Mouse (Mus musculus) kidney, postnatal 0 days (tissue): ENCODE results near the gene Dcbld1. TPM values are rescaled to one million over a fixed set of nuclear protein-coding genes. Genes with fewer than 3 reads are reported as not detected.
A peak's percentile ranks its signal among the peaks of the same experiment; 100 is the strongest.

ENCODE experiments used
- ATAC-seq: fragments of 200-750 bp; cut with Nextera tagmentation; replicated peaks from 2 replicates; pipeline ENCODE4 v1.8.0; 2017; ENCODE audit warnings: low read depth, moderate number of reproducible peaks, moderate TSS enrichment, moderate library complexity; ENCODE audit not compliant: low FRiP score
- DNase-seq: peaks from one replicate; pipeline ENCODE4 v3.0.0-alpha.2; 2016; ENCODE audit warnings: low spot score
- H3K27ac ChIP-seq: fragments of 300-500 bp; sonication (generic); 2 replicates; pipeline ENCODE4 v1.5.1; 2014; ENCODE audit warnings: mild to moderate bottlenecking
- H3K27me3 ChIP-seq: fragments of 300-500 bp; sonication (generic); 2 replicates; pipeline ENCODE4 v1.6.1; 2014; ENCODE audit warnings: low read length, mixed read lengths; ENCODE audit not compliant: insufficient read depth
- H3K36me3 ChIP-seq: fragments of 300-500 bp; sonication (generic); 2 replicates; pipeline ENCODE4 v1.6.1; 2014; ENCODE audit warnings: low read length, mixed read lengths; ENCODE audit not compliant: insufficient read depth
- H3K4me1 ChIP-seq: fragments of 300-500 bp; sonication (generic); replicated peaks from 2 replicates; pipeline ENCODE4 v1.6.1; 2014; ENCODE audit warnings: antibody characterized with exemption, low read length, mixed read lengths; ENCODE audit not compliant: insufficient read depth
- H3K4me2 ChIP-seq: fragments of 300-500 bp; sonication (generic); 2 replicates; pipeline ENCODE4 v1.6.1; 2014; ENCODE audit warnings: mild to moderate bottlenecking, low read length, moderate library complexity, mixed read lengths
- H3K4me3 ChIP-seq: fragments of 300-500 bp; sonication (generic); replicated peaks from 2 replicates; pipeline ENCODE4 v1.5.1; 2014; ENCODE audit warnings: low read depth, low read length
- H3K9ac ChIP-seq: fragments of 300-500 bp; sonication (generic); 2 replicates; pipeline ENCODE4 v1.6.1; 2014; ENCODE audit warnings: low read depth, low read length
- H3K9me3 ChIP-seq: fragments of 300-500 bp; sonication (generic); replicated peaks from 2 replicates; pipeline ENCODE4 v1.6.1; 2016; ENCODE audit warnings: low read length, inconsistent platforms, mixed read lengths
- CTCF ChIP-seq: IDR thresholded peaks from 2 replicates; pipeline ENCODE4 v1.5.1; 2016; ENCODE audit warnings: antibody characterized with exemption, low read depth, mild to moderate bottlenecking, moderate library complexity
- whole genome bisulfite sequencing: fragments of 180-500 bp; shearing (Covaris S2); extraction: QIAGEN DNeasy Blood & Tissue Kit; methylation state at CpG from one replicate; pipeline ENCODE4 v1.1.7; 2014; 5-methylcytosine and 5-hydroxymethylcytosine counted together
- polyA plus RNA-seq: library from polyadenylated mRNA; unstranded; fragments of >200 nt; fragmentation: Nextera tagmentation; extraction: Ambion mirVana; gene quantifications from 2 replicates; pipeline ENCODE4 v1.2.1, GENCODE M21; 2015

The Dcbld1 gene
- polyA plus RNA-seq = 23.2 and 23.4 TPM in 2 replicates

DNA sequence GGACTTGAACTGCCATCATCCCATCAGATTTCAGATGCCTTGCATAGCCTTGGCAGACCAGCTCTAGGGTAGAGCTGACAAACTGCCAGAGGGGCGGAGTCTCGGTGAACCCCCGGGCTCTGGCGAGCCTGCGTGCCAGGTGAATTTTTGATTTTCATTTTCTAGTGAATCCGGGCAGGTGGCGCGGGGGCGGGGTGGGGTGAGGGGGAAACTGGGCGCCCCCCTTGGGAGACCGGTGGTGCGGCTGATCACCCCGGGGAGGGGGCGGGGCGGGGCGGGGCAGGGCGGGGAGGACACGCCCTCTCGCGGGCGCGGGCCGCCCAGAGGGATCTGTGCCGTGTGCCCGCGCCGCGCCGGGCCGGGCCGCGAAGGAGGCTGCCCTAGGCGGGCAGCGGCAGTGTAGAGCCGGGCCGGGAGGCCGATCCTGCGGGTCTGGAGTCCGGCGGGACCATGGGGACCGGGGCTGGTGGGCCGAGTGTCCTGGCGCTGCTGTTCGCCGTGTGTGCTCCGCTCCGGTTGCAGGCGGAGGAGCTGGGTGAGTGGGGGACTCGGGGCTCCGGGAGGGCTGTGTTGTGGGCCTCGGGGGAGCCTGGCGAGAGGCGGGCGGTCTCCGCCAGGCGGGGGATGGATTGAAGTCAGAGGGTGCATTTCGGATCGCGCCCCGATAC, at the start of gene Dcbld1:
Gene Dcbld1 (plus strand): TSS at position 319 of the 668 bp plus-strand sequence.
- under 1% methylated on average over 52 of the region's 60 CpGs for WGBS
- peak; percentile 93 for ATAC-seq
- H3K9me3 ChIP-seq = no peaks in the 10 kb centered on the region

DNA sequence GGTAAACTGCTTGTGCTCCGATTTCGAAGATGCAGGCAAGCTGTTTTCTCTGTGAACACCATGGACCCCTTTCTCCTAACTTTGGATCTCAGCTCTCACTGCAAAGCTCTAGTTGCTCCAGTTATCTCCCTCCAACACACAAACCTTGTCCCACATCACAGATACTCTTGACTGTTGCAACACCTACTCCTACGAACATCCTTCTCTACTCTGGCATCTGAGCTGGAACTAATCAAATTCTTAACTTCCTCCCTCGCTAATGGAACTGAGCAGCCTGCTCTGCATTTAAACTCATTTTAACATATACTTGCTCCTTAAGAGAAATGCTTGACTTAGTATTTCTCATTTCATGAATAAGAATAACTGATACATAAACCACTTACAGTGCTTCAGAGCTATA, 47.5 kb upstream of the Dcbld1 start:
- Histone ChIP-seq H3K9ac (no peak overlapping the region), H3K4me1 (no peaks in the 10 kb centered on the region), H3K4me3 (no peak overlapping the region), H3K4me2 (no peak overlapping the region), H3K27ac (no peak overlapping the region), H3K9me3 (no peaks in the 10 kb centered on the region), H3K36me3 (no peaks in the 10 kb centered on the region), H3K27me3 (no peaks in the 10 kb centered on the region)
- WGBS = 78% methylated on average over 4 of the region's 4 CpGs
- TF ChIP-seq CTCF = no peak
- ATAC-seq (no peak), DNase-seq (no peak)

More for the DNA sequence above, at the start of gene Dcbld1:
- Histone ChIP-seq H3K4me3 (peak within 1 kb of the TSS; percentile 85), H3K9ac (peak within 1 kb of the TSS; percentile 93), H3K36me3 (no peaks in the 10 kb centered on the region), H3K4me1 (peaks cover 18% of the 10 kb centered on the region; the same call in 1 of the 2 replicates), H3K4me2 (peak within 1 kb of the TSS; percentile 86), H3K27me3 (no peaks in the 10 kb centered on the region), H3K27ac (peak within 1 kb of the TSS; percentile 91)
- TF ChIP-seq CTCF = no peak
- DNase-seq = peak; percentile 64

DNA sequence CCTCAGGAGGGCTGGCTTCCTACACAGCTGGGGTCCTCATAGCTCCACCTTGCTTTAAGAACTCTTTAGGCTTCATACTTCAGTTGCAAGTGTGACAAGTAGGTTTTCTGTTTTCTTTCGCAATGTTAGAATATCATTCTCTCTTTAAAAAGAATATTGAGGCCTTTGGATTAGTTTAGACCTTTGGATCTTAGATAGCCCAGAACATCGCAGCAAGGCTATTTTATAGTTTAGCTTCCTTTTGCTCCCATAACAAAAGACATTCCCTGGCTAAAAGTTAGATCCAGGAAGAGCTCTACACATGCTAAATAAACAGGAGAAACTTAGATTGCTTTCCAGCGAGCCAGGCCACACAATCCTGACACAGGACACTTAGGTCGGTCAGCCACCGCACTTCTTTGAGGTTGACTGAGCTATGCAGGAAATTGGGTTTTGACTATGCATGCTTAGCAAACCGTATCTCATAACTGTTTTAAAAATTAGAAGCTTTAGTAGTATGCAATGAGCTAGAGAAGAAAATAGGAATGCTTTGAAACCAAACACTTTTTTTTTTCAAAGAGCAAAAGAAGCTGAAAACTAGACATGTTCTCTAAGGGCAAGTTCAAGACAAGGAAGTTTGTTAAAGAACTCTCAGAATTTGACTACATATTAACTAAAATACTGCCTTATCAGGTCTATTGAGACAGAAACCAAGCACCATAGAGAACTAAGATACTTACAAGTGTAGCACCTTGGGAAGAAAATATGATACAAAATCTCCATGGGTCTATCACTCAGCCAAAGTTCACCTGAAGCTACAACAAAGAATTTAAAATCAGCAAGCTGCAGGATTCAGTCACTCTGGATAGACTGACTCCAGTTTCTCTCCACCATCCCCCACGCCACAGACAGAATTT, 38.2 kb upstream of the Dcbld1 start, which contains the start of gene Ros1:
Gene Ros1 (minus strand): TSS at position 288 of the 896 bp plus-strand sequence.
- DNase-seq = no peak
- WGBS = 55% methylated on average over 7 of the region's 7 CpGs
- no peak for ATAC-seq

DNA sequence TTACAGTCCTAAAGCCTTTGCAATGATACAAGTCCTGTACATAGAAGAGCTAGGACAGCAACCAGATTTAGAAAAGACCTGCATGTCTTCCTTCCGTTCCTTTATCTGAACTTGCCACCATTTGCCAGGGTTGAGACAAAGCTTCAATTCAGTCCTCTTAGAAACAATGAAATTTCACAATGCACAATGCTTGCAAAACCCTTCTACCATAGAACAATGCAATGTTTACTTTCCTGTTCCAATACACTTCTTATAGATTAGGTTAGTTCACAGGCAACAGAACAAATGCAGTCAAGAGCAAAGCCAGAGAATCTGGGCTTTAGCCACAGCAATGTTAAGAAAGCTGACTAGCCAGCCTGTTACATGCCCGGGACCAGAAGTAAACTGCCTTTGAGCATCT, 29.4 kb upstream of the Dcbld1 start:
- ATAC-seq (no peak), DNase-seq (no peak)
- Histone ChIP-seq H3K9ac (no peak overlapping the region), H3K4me2 (no peak overlapping the region), H3K36me3 (no peaks in the 10 kb centered on the region), H3K4me1 (no peaks in the 10 kb centered on the region), H3K27me3 (no peaks in the 10 kb centered on the region), H3K9me3 (no peaks in the 10 kb centered on the region), H3K27ac (no peak overlapping the region), H3K4me3 (no peak overlapping the region)
- WGBS = 93% methylated on average over 2 of the region's 2 CpGs
- TF ChIP-seq CTCF = no peak

More for the DNA sequence above, 38.2 kb upstream of the Dcbld1 start, which contains the start of gene Ros1:
- Histone ChIP-seq H3K4me2 (0 out of 2 replicates have a peak within 1 kb of the TSS, but pooled peaks have one; percentile 7), H3K4me1 (no peaks in the 10 kb centered on the region), H3K27me3 (no peaks in the 10 kb centered on the region), H3K4me3 (no peak within 1 kb of the TSS), H3K27ac (peak within 1 kb of the TSS; percentile 13; the same call in 1 of the 2 replicates), H3K9me3 (no peaks in the 10 kb centered on the region), H3K9ac (no peak within 1 kb of the TSS), H3K36me3 (no peaks in the 10 kb centered on the region)
- no peak for TF ChIP-seq CTCF

DNA sequence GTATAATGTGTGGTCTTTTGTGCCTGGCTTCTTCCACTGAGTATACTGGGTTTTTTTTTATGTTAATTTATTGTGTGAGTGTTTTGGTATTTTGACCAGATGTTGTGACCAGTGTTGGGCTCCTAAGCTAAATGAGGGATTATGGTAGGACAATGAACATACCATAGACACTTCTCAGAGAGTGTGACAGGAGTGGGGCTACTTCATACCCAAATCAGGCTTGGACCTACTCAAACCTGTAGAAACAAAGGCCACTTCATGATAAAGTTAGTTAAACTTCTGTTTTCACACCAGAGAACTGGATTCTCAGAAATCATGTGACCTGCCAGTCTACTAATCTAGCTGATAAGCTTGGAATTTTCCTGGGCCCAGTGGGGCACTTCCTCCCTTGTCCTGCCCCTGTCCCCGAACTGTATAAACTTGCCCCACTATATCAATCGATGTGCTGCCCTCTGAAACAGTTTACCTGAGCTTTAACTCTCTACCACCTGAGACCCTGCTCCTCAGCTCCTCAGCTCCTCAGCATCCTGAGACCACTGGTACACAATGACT, 18.1 kb upstream of the Dcbld1 start:
- H3K9me3 ChIP-seq = no peaks in the 10 kb centered on the region
- no peak overlapping the region for H3K4me2 ChIP-seq
- no peaks in the 10 kb centered on the region for H3K27me3 ChIP-seq
- ATAC-seq = no peak
- H3K36me3 ChIP-seq = no peaks in the 10 kb centered on the region
- DNase-seq = no peak
- no peak overlapping the region for H3K4me3 ChIP-seq
- H3K27ac ChIP-seq = no peak overlapping the region
- no peak overlapping the region for H3K9ac ChIP-seq
- TF ChIP-seq CTCF = no peak
- no peaks in the 10 kb centered on the region for H3K4me1 ChIP-seq
- 50% methylated on average over 2 of the region's 2 CpGs for WGBS
